Mouse (Mus musculus) liver, embryonic 14.5 days (tissue): Measurements from ENCODE around the gene Grtp1. TPM values are rescaled to one million over a fixed set of nuclear protein-coding genes. Genes with fewer than 3 reads are reported as not detected.

Experiments used
- ATAC-seq: fragments of 200-750 bp; cut with Nextera tagmentation; 2 replicates; pipeline ENCODE4 v1.8.0; 2017; ENCODE audit warnings: moderate number of reproducible peaks, mild to moderate bottlenecking, moderate library complexity; ENCODE audit not compliant: insufficient read depth
- DNase-seq, 3 experiments: peaks; one replicate each; pipeline ENCODE4 v3.0.0-alpha.2; 2012 to 2013; ENCODE audit warnings: low read depth in 3 of 3, low spot score in 3 of 3
- H3K27ac ChIP-seq: fragments of 300-500 bp; sonication (generic); 2 replicates; pipeline ENCODE4 v1.5.1; 2014; ENCODE audit warnings: moderate library complexity, mild to moderate bottlenecking, control low read depth, inconsistent platforms
- H3K27me3 ChIP-seq: fragments of 300-500 bp; sonication (generic); 2 replicates; pipeline ENCODE4 v1.6.1; 2014; ENCODE audit warnings: mild to moderate bottlenecking, low read length, moderate library complexity; ENCODE audit not compliant: control insufficient read depth, insufficient read depth
- H3K36me3 ChIP-seq: fragments of 300-500 bp; sonication (generic); replicated peaks from 2 replicates; pipeline ENCODE4 v1.6.1; 2014; ENCODE audit warnings: low read depth; ENCODE audit not compliant: control insufficient read depth, insufficient read depth
- H3K4me1 ChIP-seq, 2 experiments: fragments of 200-500 bp in 1 of 2; fragments of 300-500 bp in 1 of 2; sonication (generic) in 1 of 2; replicated peaks; 2 replicates each; pipeline ENCODE4 v1.6.1; 2012 to 2014; ENCODE audit warnings: antibody characterized with exemption in 1 of 2, inconsistent platforms in 1 of 2, low read length in 1 of 2; ENCODE audit not compliant: control insufficient read depth in 2 of 2, insufficient read depth in 2 of 2
- H3K4me2 ChIP-seq: fragments of 300-500 bp; sonication (generic); 2 replicates; pipeline ENCODE4 v1.6.1; 2014; ENCODE audit warnings: low read depth, mild to moderate bottlenecking, control low read depth, moderate library complexity
- H3K4me3 ChIP-seq, 2 experiments: fragments of 200-500 bp in 1 of 2; fragments of 300-500 bp in 1 of 2; sonication (generic) in 1 of 2; 2 replicates each; pipeline ENCODE4 v1.5.1; 2012 to 2014; ENCODE audit warnings: low read depth in 2 of 2, low read length in 2 of 2, mild to moderate bottlenecking in 2 of 2, control low read depth in 1 of 2, inconsistent platforms in 1 of 2, moderate library complexity in 1 of 2; ENCODE audit not compliant: insufficient read depth in 1 of 2
- H3K9ac ChIP-seq: fragments of 300-500 bp; sonication (generic); replicated peaks from 2 replicates; pipeline ENCODE4 v1.6.1; 2014; ENCODE audit warnings: mild to moderate bottlenecking, control low read depth, moderate library complexity
- H3K9me3 ChIP-seq: fragments of 300-500 bp; sonication (generic); 2 replicates; pipeline ENCODE4 v1.6.1; 2016; ENCODE audit warnings: low read length, mixed read lengths; ENCODE audit not compliant: control insufficient read depth
- CTCF ChIP-seq: IDR thresholded peaks from 2 replicates; pipeline ENCODE4 v1.5.1; 2016; ENCODE audit warnings: antibody characterized with exemption, low read depth, control low read depth
- EP300 ChIP-seq: IDR thresholded peaks from 2 replicates; pipeline ENCODE4 v1.6.1; 2016; ENCODE audit warnings: antibody characterized with exemption, low read depth
- WGBS: fragments of 180-500 bp; shearing (Covaris S2); extraction: QIAGEN DNeasy Blood & Tissue Kit; methylation state at CpG from one replicate; pipeline ENCODE4 v1.1.7; 2014; ENCODE audit not compliant: insufficient replicate concordance; 5-methylcytosine and 5-hydroxymethylcytosine counted together
- polyA plus RNA-seq, 2 experiments: library from polyadenylated mRNA; depleted of rRNA in 1 of 2; stranded (reverse) in 1 of 2; unstranded in 1 of 2; fragments of >200 nt; fragmentation: Nextera tagmentation in 1 of 2; extraction: Ambion mirVana in 1 of 2; gene quantifications; 2 replicates each; pipeline versions ENCODE4 v1.2.1 to v1.2.3; 2012 to 2014

Gene Grtp1
- polyA plus RNA-seq, 2 experiments: 5.7 to 9.5 TPM

DNA sequence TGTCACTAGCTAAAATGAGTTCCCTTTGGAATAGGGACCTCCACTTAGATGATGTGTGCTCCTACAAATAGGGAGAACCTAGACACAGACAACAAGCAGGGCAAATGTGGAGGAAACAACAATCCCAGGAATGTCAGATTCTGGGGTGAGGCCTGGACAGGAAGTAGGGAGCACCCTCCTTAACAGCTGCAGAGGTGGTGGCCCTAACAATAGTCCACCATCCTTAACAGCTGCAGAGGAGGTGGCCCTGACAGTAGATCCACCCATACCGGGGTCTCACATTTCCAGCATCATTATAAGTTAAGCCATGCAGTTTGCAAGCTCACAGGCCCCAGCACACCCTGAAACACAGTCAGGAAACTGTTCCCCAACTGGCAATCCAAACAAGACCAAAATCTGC lies 11.6 kb downstream of the Grtp1 start:
- WGBS: 70% methylated on average over 1 of the region's 1 CpGs
- H3K9me3 ChIP-seq: no peaks in the 10 kb centered on the region
- ATAC-seq (no peak), DNase-seq (no peak)
- H3K27me3 ChIP-seq: no peaks in the 10 kb centered on the region
- no peak overlapping the region for H3K27ac ChIP-seq
- H3K36me3 ChIP-seq: no peaks in the 10 kb centered on the region
- no peak overlapping the region for H3K4me3 ChIP-seq
- no peak overlapping the region for H3K9ac ChIP-seq
- TF ChIP-seq CTCF (no peak), EP300 (no peak)
- H3K4me1 ChIP-seq: no peaks in the 10 kb centered on the region
- no peak overlapping the region for H3K4me2 ChIP-seq

DNA sequence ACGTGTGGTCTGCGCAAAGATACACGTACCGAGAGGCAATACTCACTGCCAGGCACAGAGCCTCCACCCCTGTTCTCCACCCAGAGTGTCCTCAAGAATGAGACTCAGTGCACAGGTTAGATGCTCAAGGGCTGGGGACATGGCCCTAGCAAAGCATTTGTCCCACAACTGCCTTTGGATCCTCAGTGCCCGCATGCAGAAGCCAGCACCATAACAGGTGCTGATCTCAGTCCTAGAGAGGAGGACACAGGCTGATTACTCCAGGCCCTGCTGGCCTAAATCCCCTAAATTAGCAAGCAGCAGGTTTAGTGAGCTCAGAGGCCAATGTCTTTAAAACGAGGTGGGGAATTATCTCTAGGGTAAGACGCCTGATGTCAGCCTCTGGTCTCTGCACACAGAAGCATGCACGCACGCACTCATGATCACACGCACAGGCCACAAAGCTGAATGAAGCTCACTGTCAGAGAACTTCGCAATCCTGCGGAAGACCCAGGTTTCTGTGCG lies 12.3 kb downstream of the Grtp1 start:
- Histone ChIP-seq H3K4me1 (no peaks in the 10 kb centered on the region), H3K27me3 (no peaks in the 10 kb centered on the region), H3K27ac (no peak overlapping the region), H3K4me2 (no peak overlapping the region), H3K9me3 (no peaks in the 10 kb centered on the region), H3K4me3 (no peak overlapping the region), H3K36me3 (no peaks in the 10 kb centered on the region), H3K9ac (no peak overlapping the region)
- DNase-seq: no peak
- 79% methylated on average over 13 of the region's 13 CpGs for WGBS
- TF ChIP-seq EP300 (no peak), CTCF (no peak)
- ATAC-seq: no peak

DNA sequence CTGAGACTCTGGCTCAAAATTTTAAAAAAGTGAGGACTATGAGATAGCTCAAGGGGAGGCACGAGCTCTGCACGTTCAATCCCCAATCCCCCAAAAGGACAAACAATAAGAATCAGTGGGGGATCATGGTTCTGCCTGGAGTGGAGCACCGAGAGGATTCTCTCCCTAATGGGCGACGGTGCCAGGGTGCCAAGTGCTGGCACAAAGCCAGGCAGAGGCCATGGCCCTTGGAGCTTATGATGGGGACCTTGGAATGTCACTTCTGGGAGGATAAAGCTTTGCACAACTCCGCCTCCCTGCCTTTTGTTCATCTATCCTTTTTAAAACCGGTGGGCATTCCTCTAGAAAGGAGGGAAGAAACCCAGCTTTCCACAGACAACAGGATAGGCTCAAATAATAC lies 12.8 kb downstream of the Grtp1 start:
- no peaks in the 10 kb centered on the region for H3K4me1 ChIP-seq
- H3K4me3 ChIP-seq: no peak overlapping the region
- no peaks in the 10 kb centered on the region for H3K27me3 ChIP-seq
- no peak overlapping the region for H3K27ac ChIP-seq
- H3K36me3 ChIP-seq: no peaks in the 10 kb centered on the region
- 70% methylated on average over 7 of the region's 7 CpGs for WGBS
- TF ChIP-seq EP300 (no peak), CTCF (no peak)
- H3K4me2 ChIP-seq: no peak overlapping the region
- DNase-seq (no peak), ATAC-seq (no peak)
- no peaks in the 10 kb centered on the region for H3K9me3 ChIP-seq
- no peak overlapping the region for H3K9ac ChIP-seq

DNA sequence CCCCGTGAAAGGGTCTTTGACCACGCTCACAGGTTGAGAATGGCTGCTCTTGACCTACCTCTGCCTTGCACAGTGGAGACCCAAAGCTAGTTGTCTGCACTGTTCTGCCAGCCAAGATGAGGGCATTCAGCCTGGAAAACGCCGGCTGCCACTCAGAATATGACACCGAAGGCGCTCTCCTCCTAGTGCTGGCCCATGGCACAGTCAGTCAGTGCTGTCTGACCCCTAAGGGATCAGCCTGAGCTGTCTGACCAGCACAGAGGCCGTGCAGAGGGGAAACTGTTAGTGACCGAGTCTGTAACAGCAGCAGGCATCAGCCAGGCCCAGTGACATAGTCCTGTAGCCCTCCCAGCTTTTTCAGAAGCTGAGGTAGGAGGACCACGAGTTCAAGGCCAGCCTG lies 13.2 kb downstream of the Grtp1 start:
- Histone ChIP-seq H3K9me3 (no peaks in the 10 kb centered on the region), H3K4me1 (no peaks in the 10 kb centered on the region), H3K36me3 (no peaks in the 10 kb centered on the region), H3K27me3 (no peaks in the 10 kb centered on the region), H3K9ac (no peak overlapping the region), H3K4me2 (no peak overlapping the region), H3K27ac (no peak overlapping the region), H3K4me3 (no peak overlapping the region)
- 72% methylated on average over 9 of the region's 9 CpGs for WGBS
- no peak for ATAC-seq
- TF ChIP-seq EP300: no peak
- TF ChIP-seq CTCF: no peak
- DNase-seq: no peak

DNA sequence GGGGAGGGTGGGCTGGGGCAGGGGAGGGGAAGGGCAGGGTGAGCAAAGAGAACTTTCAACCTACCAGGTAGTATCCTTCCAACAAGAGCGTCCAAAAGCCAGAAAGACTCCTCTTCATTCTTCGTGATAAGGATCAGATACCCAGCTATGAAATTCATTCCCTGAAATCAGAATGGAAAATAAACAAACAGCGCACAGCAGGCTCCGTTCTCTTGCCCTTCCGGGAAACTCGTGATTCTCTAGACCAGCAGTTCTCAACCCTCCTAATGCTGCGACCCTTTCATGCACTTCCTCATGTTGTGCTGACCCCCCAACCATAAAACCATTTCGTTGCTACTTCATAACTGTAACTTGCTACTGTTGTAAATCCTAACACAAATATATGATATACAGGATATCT lies 13.6 kb downstream of the Grtp1 start:
- no peaks in the 10 kb centered on the region for H3K27me3 ChIP-seq
- 69% methylated on average over 8 of the region's 8 CpGs for WGBS
- ATAC-seq (no peak), DNase-seq (no peak)
- no peaks in the 10 kb centered on the region for H3K36me3 ChIP-seq
- no peak for TF ChIP-seq CTCF
- no peak for TF ChIP-seq EP300
- H3K9ac ChIP-seq: no peak overlapping the region
- no peaks in the 10 kb centered on the region for H3K9me3 ChIP-seq
- no peak overlapping the region for H3K4me3 ChIP-seq
- H3K4me2 ChIP-seq: no peak overlapping the region
- no peak overlapping the region for H3K27ac ChIP-seq
- no peaks in the 10 kb centered on the region for H3K4me1 ChIP-seq

DNA sequence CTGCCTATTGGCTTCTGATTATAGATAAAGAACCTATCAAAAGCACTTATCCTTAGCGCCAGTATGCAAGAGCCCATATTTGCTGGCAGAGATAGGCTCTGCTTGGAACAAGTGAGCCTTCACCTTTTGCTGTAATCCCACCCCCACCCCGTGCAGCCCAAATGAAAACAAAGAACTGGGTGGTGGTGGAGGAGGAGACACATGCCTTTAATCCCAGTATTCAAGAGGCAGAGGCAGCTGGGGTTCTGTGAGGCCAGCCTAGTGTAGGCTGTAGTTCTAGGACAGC lies 18.8 kb downstream of the Grtp1 start:
- WGBS: 38% methylated on average over 2 of the region's 2 CpGs
- Histone ChIP-seq H3K36me3 (peaks cover 5% of the 10 kb centered on the region), H3K9ac (no peak overlapping the region), H3K27ac (no peak overlapping the region), H3K4me3 (no peak overlapping the region), H3K27me3 (no peaks in the 10 kb centered on the region), H3K9me3 (no peaks in the 10 kb centered on the region), H3K4me1 (peaks cover 0 to 5% of the 10 kb centered on the region in 2 experiments; a peak in 1 of 4 replicates), H3K4me2 (no peak overlapping the region)
- TF ChIP-seq EP300: no peak
- no peak for TF ChIP-seq CTCF
- peak; percentile 39; the same call in 1 of the 2 replicates for ATAC-seq
- DNase-seq: no peak
